8 mouse cellular contexts compared by ENCODE assay signal in the genomic region with DNA sequence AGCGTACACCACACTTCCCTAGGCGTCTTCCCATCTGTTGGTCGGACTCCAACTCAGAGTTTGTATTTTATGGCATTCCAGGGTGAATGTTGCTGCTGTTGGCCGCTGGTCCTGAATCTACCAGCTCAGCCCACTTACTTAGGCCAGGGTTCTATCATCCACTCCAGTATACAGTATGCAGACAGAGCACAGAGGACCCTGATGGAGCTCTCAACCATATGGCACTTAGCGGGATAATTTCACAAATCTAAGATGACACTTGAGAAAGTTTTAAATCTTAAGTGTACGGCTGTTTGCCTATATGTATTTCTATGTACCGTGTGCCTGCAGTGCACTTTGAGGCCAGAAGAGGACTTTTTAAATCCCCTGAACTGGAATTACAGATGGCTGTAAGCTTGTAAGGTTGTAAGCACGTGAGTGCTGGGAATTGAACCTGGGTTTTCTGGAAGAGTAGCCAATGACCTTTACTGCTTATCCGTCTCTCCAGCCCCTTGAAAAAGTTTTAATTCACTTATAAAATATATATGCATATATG. TPM values are rescaled to one million over a fixed set of nuclear protein-coding genes. Genes with fewer than 3 reads are reported as not detected.
DNase-seq lines count a peak whose midpoint lies in the region; ATAC-seq and TF ChIP-seq lines count a peak whose summit lies in the region.

No protein-coding gene starts in this region.

- peak overlapping the region; percentile 69 for H3K4me2 ChIP-seq in kidney, embryonic 16.5 days (replicated peaks; ENCODE audit: low read depth, low read length)
- 0 out of 2 replicates have a peak overlapping the region, but pooled peaks have one; percentile 71 for H3K4me2 ChIP-seq in intestine, embryonic 14.5 days (ENCODE audit: low read length)
- H3K4me2 ChIP-seq in myocyte (ENCODE audit: low read depth) = no peak overlapping the region

- no peak for TF ChIP-seq POLR2A in myocyte (IDR thresholded peaks at IDR 0.05; ENCODE audit: insufficient read length, low read depth)

- 44% methylated on average over 9 of the region's 9 CpGs for WGBS in kidney, embryonic 16.5 days
- WGBS in intestine, embryonic 14.5 days = 39% methylated on average over 9 of the region's 9 CpGs

- ATAC-seq in kidney, embryonic 16.5 days (ENCODE audit: low FRiP score, low TSS enrichment) = peak; percentile 14; the same call in 1 of the 2 replicates
- ATAC-seq in intestine, embryonic 14.5 days (replicated peaks; ENCODE audit: low FRiP score, low TSS enrichment, low read depth) = peak; percentile 42
- ATAC-seq in granulocyte monocyte progenitor cell, adult 5-6 weeks (replicated peaks; ENCODE audit: poor library complexity, severe bottlenecking) = no peak

- DNase-seq in kidney, adult 18-20 months = no peak
- no peak for DNase-seq in intestine, embryonic 14.5 days (ENCODE audit: low spot score)
- no peak for DNase-seq in cerebellum, adult 18-20 months
- DNase-seq in layer of hippocampus, adult 9-10 months (ENCODE audit: low spot score) = no peak

- peak overlapping the region; percentile 95 for H3K9ac ChIP-seq in kidney, embryonic 16.5 days (replicated peaks; ENCODE audit: low read length)
- no peak overlapping the region for H3K9ac ChIP-seq in intestine, embryonic 14.5 days (ENCODE audit: low read length)

- no peaks in the 10 kb centered on the region for H3K79me2 ChIP-seq in myocyte (ENCODE audit: control insufficient read depth, insufficient read depth)

- peaks cover 33% of the 10 kb centered on the region for H3K4me1 ChIP-seq in kidney, embryonic 16.5 days (ENCODE audit: insufficient read depth, low read length)
- peaks cover 27% of the 10 kb centered on the region for H3K4me1 ChIP-seq in brown adipose tissue, adult 24 weeks (ENCODE audit: control insufficient read depth, insufficient read depth, insufficient read length, low read length)
- peaks cover 31% of the 10 kb centered on the region for H3K4me1 ChIP-seq in intestine, embryonic 14.5 days (replicated peaks; ENCODE audit: control insufficient read depth, insufficient read depth, low read length)

- H3K27me3 ChIP-seq in kidney, embryonic 16.5 days (ENCODE audit: insufficient read depth, low read length) = no peaks in the 10 kb centered on the region
- H3K27me3 ChIP-seq in intestine, embryonic 14.5 days (replicated peaks; ENCODE audit: control insufficient read depth, insufficient read depth, low read length) = no peaks in the 10 kb centered on the region
- no peaks in the 10 kb centered on the region for H3K27me3 ChIP-seq in myocyte (ENCODE audit: control insufficient read depth, insufficient read depth, insufficient read length)

- no peaks in the 10 kb centered on the region for H3K36me3 ChIP-seq in kidney, embryonic 16.5 days (ENCODE audit: insufficient read depth, low read length)
- H3K36me3 ChIP-seq in intestine, embryonic 14.5 days (ENCODE audit: control insufficient read depth, insufficient read depth, low read length) = no peaks in the 10 kb centered on the region
- no peaks in the 10 kb centered on the region for H3K36me3 ChIP-seq in myocyte (ENCODE audit: control insufficient read depth, insufficient read depth)

- no peaks in the 10 kb centered on the region for H3K9me3 ChIP-seq in kidney, embryonic 16.5 days (ENCODE audit: low read length)
- no peaks in the 10 kb centered on the region for H3K9me3 ChIP-seq in intestine, embryonic 14.5 days (ENCODE audit: control insufficient read depth, low read length)

- H3K4me3 ChIP-seq in kidney, embryonic 16.5 days (ENCODE audit: low read length) = peak overlapping the region; percentile 59; the same call in 1 of the 2 replicates
- no peak overlapping the region for H3K4me3 ChIP-seq in brown adipose tissue, adult 24 weeks (ENCODE audit: insufficient read depth, low read depth, low read length)
- H3K4me3 ChIP-seq in intestine, embryonic 14.5 days (ENCODE audit: low read depth, low read length) = peak overlapping the region; percentile 52; the same call in 1 of the 2 replicates
- peak overlapping the region; percentile 24 for H3K4me3 ChIP-seq in myocyte

- H3ac ChIP-seq in myocyte (ENCODE audit: control insufficient read depth, insufficient read length) = peak overlapping the region; percentile 44

- H3K27ac ChIP-seq in kidney, embryonic 16.5 days (ENCODE audit: low read length) = peak overlapping the region; percentile 95
- H3K27ac ChIP-seq in brown adipose tissue, adult 24 weeks (replicated peaks; ENCODE audit: low read depth, low read length) = peak overlapping the region; percentile 50; the same call in 1 of the 2 replicates
- peak overlapping the region; percentile 97 for H3K27ac ChIP-seq in intestine, embryonic 14.5 days (ENCODE audit: low read depth)

TF ChIP-seq in myocyte, 11 proteins besides CTCF, POLR2A, EP300 and RAD21:
- TF ChIP-seq MYOD1 (IDR thresholded peaks at IDR 0.05; ENCODE audit: control insufficient read depth in 1 of 3, insufficient read length in 2 of 3, low read depth in 2 of 3) = no peak
- TF ChIP-seq POLR2AphosphoS2 (IDR thresholded peaks at IDR 0.05; ENCODE audit: insufficient read length, low read depth) = no peak
- TF ChIP-seq CEBPB (IDR thresholded peaks at IDR 0.05; ENCODE audit: insufficient read depth, poor library complexity, severe bottlenecking) = no peak
- TF ChIP-seq SRF (IDR thresholded peaks at IDR 0.05; ENCODE audit: control insufficient read depth, insufficient read length, low read depth) = no peak
- no peak for TF ChIP-seq E2F4 (IDR thresholded peaks at IDR 0.05; ENCODE audit: insufficient read depth)
- no peak for TF ChIP-seq MYOG (IDR thresholded peaks at IDR 0.05; ENCODE audit: control insufficient read depth in 1 of 3, insufficient read depth in 1 of 3, insufficient read length in 2 of 3, low read depth in 2 of 3)
- TF ChIP-seq USF1 (IDR thresholded peaks at IDR 0.05; ENCODE audit: low read depth) = no peak
- TF ChIP-seq TCF3 (IDR thresholded peaks at IDR 0.05; ENCODE audit: insufficient read length, low read depth) = no peak
- TF ChIP-seq TCF12 (IDR thresholded peaks at IDR 0.05; ENCODE audit: insufficient read depth, poor library complexity, severe bottlenecking) = no peak
TF ChIP-seq in myocyte: peak in this region for 0.

RNA-seq across cellular contexts. Expression of gene Zfp36l1, which starts 20.3 kb away (rescaled TPM):
- 130 and 153 TPM in 2 replicates for polyA plus RNA-seq in kidney, embryonic 16.5 days (2015; fragmentation: Nextera tagmentation; extraction: Ambion mirVana)
- 67.0 and 75.8 TPM in 2 replicates for polyA plus RNA-seq in brown adipose tissue, adult 24 weeks (2012; ENCODE audit: insufficient read depth, insufficient read length, missing spikeins)
- polyA plus RNA-seq in intestine, embryonic 14.5 days (2014; fragmentation: Nextera tagmentation; extraction: Ambion mirVana) = 159 and 165 TPM in 2 replicates
- polyA plus RNA-seq in myocyte (2012; fragmentation: generic; extraction: Trizol) = 35.7 TPM
- total RNA-seq in granulocyte monocyte progenitor cell, adult 5-6 weeks (2014; fragmentation: Nextera tagmentation) = 1.9 and 8.5 TPM in 2 replicates
- 0.36 and 0.56 TPM in 2 replicates for total RNA-seq in granulocyte monocyte progenitor cell, adult 5-6 weeks (2017)
